Mouse (Mus musculus): ENCODE data around the gene Tob2. TPM values are rescaled to one million over a fixed set of nuclear protein-coding genes. Genes with fewer than 3 reads are reported as not detected.
A peak's percentile ranks its signal among the peaks of the same experiment; 100 is the strongest.

The Tob2 gene
- polyA plus RNA-seq, 2 experiments: 5.1 to 5.6 TPM

DNA sequence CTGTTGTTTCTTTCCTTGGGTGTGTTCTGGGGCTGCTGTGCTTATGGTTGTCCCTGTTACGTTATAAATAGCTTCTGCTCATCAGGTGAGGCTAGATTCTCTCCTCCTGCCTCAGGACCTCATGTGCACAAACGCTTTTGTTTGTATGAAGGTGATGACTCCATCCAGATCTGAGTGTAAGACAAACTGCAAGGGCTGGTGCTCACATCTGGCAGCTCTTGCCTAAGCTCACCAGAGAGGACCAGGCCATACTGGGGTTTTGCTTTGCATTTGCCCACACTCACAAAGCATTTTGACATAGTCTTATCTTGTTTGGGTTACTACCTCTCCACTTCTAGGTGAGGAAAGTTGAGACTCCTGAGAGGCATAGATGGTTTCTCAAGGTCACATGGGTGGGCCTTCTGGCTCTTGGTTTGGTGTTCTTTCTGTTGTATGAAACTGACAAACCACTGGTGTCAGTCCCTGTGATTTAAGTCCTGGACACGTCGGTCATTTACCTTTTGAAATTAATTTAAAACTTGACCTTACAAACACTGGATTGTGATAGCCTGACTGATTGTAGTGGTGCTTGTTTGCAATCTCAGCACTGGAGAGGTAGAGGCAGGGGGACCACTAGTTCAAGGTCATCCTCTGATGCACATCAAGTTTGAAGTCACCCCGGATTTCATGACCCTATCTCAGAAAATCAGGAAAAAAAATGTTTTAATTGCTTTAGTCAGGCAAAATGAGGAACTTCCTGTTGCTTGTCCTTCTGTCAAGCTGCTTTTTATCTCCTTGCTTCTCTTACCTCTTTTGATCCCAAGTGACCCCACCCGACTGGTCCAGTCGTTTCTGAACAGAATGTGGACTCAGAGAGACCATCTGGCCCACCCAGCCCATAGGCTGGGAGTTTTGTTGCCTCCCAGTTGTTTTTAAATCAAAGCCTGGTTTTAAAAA, 45.6 kb downstream of the Tob2 start:
- Histone ChIP-seq H3K36me3 (replicated peaks; ENCODE audit: control insufficient read depth, insufficient read depth, low read depth) (no peaks in the 10 kb centered on the region), H3K4me1 (replicated peaks; ENCODE audit: control insufficient read depth in 2 of 2, insufficient read depth in 2 of 2, low read length in 1 of 2) (peaks cover 9 to 19% of the 10 kb centered on the region in 2 experiments; a peak in 3 of 4 replicates), H3K27ac (no peak overlapping the region), H3K4me3 (ENCODE audit: insufficient read depth in 1 of 2, low read depth in 2 of 2, low read length in 2 of 2) (no peak overlapping the region), H3K9me3 (ENCODE audit: control insufficient read depth, low read length) (no peaks in the 10 kb centered on the region), H3K4me2 (ENCODE audit: low read depth) (no peak overlapping the region), H3K27me3 (ENCODE audit: control insufficient read depth, insufficient read depth, low read length) (no peaks in the 10 kb centered on the region), H3K9ac (replicated peaks) (no peak overlapping the region)
- 37% methylated on average over 7 of the region's 7 CpGs for WGBS (ENCODE audit: insufficient replicate concordance)
- DNase-seq (ENCODE audit: low read depth in 3 of 3, low spot score in 3 of 3) (no peak), ATAC-seq (ENCODE audit: insufficient read depth) (no peak)
- TF ChIP-seq EP300 (IDR thresholded peaks at IDR 0.05; ENCODE audit: low read depth) (no peak), CTCF (IDR thresholded peaks at IDR 0.05; ENCODE audit: low read depth) (no peak)

GRCm38 (mm10) chr15:81812287-81812686, 46.3 kb downstream of the Tob2 start:
- Histone ChIP-seq H3K4me1 (replicated peaks; ENCODE audit: control insufficient read depth in 2 of 2, insufficient read depth in 2 of 2, low read length in 1 of 2) (peaks cover 9 to 19% of the 10 kb centered on the region in 2 experiments; a peak in 3 of 4 replicates), H3K9me3 (ENCODE audit: control insufficient read depth, low read length) (no peaks in the 10 kb centered on the region), H3K27ac (no peak overlapping the region), H3K4me3 (ENCODE audit: insufficient read depth in 1 of 2, low read depth in 2 of 2, low read length in 2 of 2) (peak overlapping the region in 1 of 2 experiments; percentile 63; a peak in 1 of 4 replicates), H3K9ac (replicated peaks) (no peak overlapping the region), H3K36me3 (replicated peaks; ENCODE audit: control insufficient read depth, insufficient read depth, low read depth) (no peaks in the 10 kb centered on the region), H3K27me3 (ENCODE audit: control insufficient read depth, insufficient read depth, low read length) (no peaks in the 10 kb centered on the region), H3K4me2 (ENCODE audit: low read depth) (peak overlapping the region; percentile 78)
- TF ChIP-seq EP300 (IDR thresholded peaks at IDR 0.05; ENCODE audit: low read depth) (no peak), CTCF (IDR thresholded peaks at IDR 0.05; ENCODE audit: low read depth) (no peak)
- no peak for ATAC-seq (ENCODE audit: insufficient read depth)
- no peak for DNase-seq (ENCODE audit: low read depth in 3 of 3, low spot score in 3 of 3)
- WGBS (ENCODE audit: insufficient replicate concordance): 61% methylated on average over 3 of the region's 3 CpGs

DNA sequence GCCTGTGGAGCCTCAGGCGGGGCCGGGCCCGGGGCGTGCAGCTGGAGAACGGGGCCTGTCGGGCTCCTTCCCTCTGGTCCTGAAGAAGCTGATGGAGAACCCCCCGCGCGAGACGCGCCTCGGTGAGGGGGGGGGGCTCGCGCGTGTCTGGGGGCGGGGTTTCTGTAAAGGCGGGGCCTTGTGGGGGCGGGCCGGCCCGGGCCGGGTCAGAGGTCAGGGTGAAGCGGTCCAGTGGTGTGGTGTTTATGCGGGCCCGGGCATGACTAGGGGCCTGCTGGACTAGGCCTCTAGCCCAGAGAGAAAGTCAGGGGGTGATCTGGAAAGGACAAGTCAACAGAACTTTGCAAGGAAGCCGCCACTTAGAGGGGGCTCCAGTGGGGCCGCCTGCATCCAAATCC, 47.0 kb downstream of the Tob2 start:
- peak; percentile 10 for ATAC-seq (ENCODE audit: insufficient read depth)
- peak overlapping the region; percentile 61 to 63 for H3K4me3 ChIP-seq (ENCODE audit: insufficient read depth in 1 of 2, low read depth in 2 of 2, low read length in 2 of 2)
- 3% methylated on average over 24 of the region's 26 CpGs for WGBS (ENCODE audit: insufficient replicate concordance)
- H3K9ac ChIP-seq (replicated peaks): peak overlapping the region; percentile 45
- H3K9me3 ChIP-seq (ENCODE audit: control insufficient read depth, low read length): no peaks in the 10 kb centered on the region
- peak overlapping the region; percentile 78 for H3K4me2 ChIP-seq (ENCODE audit: low read depth)
- no peaks in the 10 kb centered on the region for H3K36me3 ChIP-seq (replicated peaks; ENCODE audit: control insufficient read depth, insufficient read depth, low read depth)
- peaks cover 9 to 19% of the 10 kb centered on the region in 2 experiments; a peak in 3 of 4 replicates for H3K4me1 ChIP-seq (replicated peaks; ENCODE audit: control insufficient read depth in 2 of 2, insufficient read depth in 2 of 2, low read length in 1 of 2)
- H3K27ac ChIP-seq: no peak overlapping the region
- H3K27me3 ChIP-seq (ENCODE audit: control insufficient read depth, insufficient read depth, low read length): no peaks in the 10 kb centered on the region
- peak in 1 of 3 experiments; percentile 17 for DNase-seq (ENCODE audit: low read depth in 3 of 3, low spot score in 3 of 3)
- TF ChIP-seq EP300 (IDR thresholded peaks at IDR 0.05; ENCODE audit: low read depth): no peak

DNA sequence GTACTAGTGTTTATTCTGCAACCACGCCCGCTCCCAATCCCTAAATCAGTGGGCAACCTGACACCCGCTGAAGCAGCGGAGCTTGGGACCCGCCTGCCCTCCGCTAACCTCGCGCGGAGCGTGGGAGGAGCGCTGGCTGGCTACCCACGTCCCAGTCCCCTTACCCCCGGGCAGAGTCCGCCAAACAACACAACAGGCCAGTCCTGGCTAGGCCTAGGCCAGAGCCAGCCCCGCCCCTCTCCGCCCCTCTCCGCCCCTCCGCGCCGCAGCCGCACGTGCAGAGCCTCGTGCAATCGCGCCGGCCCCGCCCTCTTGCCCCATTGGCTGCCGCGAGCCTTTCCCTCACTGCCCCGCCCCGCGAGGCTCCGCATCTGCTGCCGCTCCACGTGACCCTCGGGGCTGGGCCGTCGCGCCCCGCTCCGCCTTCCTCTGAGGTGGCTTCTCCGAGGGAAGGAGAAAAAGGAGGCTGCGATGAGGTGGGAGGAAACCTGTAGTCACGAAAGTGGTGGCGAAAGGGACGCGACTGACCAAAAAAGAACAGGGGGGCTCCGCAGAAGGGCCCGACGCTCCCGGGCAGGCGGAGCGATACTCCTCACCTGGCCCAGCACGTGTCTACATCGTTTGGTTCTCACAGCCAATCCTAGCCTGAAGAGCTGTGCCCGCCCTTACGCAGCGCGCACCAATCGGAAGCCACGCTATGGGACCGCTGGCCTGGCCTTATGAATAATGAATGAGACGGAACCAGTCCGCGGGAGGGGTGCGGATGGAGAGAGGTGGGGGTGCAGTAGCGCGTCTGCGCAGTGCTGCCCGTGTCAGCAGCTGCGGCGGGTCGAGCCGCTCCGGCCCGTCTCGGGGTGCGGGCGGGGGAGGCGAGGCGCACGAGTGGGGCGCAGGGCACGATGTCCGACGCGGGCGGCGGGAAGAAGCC, 47.7 kb downstream of the Tob2 start:
- peak; percentile 98 for ATAC-seq (ENCODE audit: insufficient read depth)
- under 1% methylated on average over 87 of the region's 89 CpGs for whole genome bisulfite sequencing (ENCODE audit: insufficient replicate concordance)
- TF ChIP-seq EP300 (IDR thresholded peaks at IDR 0.05; ENCODE audit: low read depth): no peak
- no peak for TF ChIP-seq CTCF (IDR thresholded peaks at IDR 0.05; ENCODE audit: low read depth)
- peak overlapping the region; percentile 47 for H3K9ac ChIP-seq (replicated peaks)
- peak overlapping the region; percentile 78 for H3K4me2 ChIP-seq (ENCODE audit: low read depth)
- no peaks in the 10 kb centered on the region for H3K9me3 ChIP-seq (ENCODE audit: control insufficient read depth, low read length)
- peak overlapping the region; percentile 61 to 63 for H3K4me3 ChIP-seq (ENCODE audit: insufficient read depth in 1 of 2, low read depth in 2 of 2, low read length in 2 of 2)
- DNase-seq (ENCODE audit: low read depth in 3 of 3, low spot score in 3 of 3): peak; percentile 94 to 97 (median 95)
- H3K27me3 ChIP-seq (ENCODE audit: control insufficient read depth, insufficient read depth, low read length): no peaks in the 10 kb centered on the region
- no peaks in the 10 kb centered on the region for H3K36me3 ChIP-seq (replicated peaks; ENCODE audit: control insufficient read depth, insufficient read depth, low read depth)
- H3K4me1 ChIP-seq (replicated peaks; ENCODE audit: control insufficient read depth in 2 of 2, insufficient read depth in 2 of 2, low read length in 1 of 2): peaks cover 9 to 21% of the 10 kb centered on the region in 2 experiments; a peak in 3 of 4 replicates
- peak overlapping the region; percentile 1; the same call in 1 of the 2 replicates for H3K27ac ChIP-seq

All from liver, embryonic 14.5 days (tissue).